Mouse (Mus musculus) right cerebral cortex, postnatal 10 days (tissue): ENCODE results near the gene Cisd1.
A peak's percentile ranks its signal among the peaks of the same experiment; 100 is the strongest.

Experiments used
- DNase-seq, 2 experiments: peaks; one replicate each; pipeline ENCODE4 v3.0.0; 2021; ENCODE audit warnings: low spot score in 2 of 2

Cisd1 gene

DNA sequence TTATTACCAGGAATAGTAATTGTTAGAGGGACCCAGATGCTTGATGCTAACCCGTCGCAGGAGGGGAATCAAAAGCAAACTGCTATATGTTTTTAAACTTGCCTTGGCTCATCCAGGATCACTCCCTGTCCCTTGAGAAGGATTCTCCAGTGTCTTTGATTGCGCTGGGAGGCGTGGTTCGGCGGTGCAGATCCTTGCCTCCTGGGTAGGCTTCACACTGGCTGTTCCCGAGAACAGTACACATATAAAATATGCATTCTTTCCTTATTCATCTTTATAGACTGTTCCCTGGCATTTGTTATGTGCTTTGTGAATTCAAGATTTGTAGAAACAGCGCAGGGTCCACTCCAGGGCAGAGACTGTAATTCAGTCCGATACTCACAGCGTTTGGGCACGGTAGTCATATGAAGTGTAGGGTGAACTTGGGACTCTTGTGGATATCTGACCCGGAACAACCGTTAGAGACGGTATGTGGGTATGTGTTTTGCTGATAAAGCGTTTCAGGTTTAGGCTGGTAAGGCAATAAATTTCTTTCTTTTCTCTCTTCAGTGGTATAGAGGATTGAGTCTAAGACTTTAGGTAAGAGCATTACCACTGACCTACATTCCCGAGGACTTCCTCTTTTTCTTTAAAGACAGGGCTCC lies 4.0 kb upstream of the Cisd1 start:
- peak in 1 of 2 experiments; percentile 44 for DNase-seq

DNA sequence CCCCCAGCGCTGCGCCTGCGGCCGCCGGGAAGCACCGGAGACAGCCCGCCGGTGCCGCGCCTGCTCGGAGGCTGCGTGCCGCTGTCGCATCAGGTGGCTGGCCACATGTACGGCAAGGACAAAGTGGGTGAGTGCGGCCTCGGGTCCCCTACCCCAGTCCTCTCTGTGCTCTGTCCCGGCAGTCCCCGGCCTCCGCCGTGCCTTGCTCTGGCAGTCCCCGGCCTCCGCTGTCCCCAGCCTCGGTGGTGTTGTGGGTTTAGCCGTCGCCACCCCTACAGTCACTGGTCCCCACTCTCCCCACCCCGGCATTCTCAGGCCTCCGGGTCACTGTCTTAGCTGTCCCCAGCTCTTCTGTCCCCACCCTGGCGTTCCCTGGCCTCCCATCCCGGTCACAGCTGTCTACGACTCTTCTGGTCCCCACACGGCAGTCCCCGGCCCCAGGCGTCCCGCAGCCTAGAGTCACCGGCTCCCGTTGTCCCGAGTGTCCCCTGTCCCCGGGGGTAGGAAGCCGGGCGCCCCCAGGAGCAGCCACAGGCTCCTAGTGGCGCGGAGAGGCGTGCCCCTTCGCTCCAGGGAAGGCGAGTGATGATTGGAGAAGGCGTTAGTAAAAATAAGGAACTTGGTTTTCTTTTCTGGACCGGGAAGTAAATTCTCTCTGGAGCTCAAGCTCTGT lies 3.3 kb upstream of the Cisd1 start:
- DNase-seq, result peak; percentile 39 to 69

DNA sequence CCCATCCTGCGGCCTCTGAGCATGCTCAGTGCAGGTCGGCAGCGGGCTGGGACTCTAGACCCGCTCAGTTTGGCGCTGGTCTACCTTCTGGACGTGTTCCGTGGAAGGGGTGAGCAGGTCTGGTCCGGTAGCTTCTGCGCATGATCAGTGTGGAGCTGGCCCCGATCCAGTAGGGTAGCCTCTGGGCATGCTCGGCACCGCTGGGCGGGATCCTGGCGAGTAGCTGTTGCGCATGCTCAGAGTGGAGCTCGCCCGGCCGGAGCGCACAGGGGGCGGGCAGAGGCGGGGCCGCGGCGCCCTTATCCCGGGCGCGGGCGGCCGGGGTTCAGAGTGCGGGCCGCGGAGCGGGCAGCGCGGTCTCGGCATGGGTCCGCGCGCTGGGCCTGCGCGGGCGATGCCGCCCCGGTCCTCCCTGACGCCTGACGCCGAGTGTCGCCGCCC lies 2.8 kb upstream of the Cisd1 start, which contains the start of gene Ipmk:
TSS of gene Ipmk (plus strand) at position 255 of the 441 bp plus-strand sequence.
- peak; percentile 99 to 100 for DNase-seq

DNA sequence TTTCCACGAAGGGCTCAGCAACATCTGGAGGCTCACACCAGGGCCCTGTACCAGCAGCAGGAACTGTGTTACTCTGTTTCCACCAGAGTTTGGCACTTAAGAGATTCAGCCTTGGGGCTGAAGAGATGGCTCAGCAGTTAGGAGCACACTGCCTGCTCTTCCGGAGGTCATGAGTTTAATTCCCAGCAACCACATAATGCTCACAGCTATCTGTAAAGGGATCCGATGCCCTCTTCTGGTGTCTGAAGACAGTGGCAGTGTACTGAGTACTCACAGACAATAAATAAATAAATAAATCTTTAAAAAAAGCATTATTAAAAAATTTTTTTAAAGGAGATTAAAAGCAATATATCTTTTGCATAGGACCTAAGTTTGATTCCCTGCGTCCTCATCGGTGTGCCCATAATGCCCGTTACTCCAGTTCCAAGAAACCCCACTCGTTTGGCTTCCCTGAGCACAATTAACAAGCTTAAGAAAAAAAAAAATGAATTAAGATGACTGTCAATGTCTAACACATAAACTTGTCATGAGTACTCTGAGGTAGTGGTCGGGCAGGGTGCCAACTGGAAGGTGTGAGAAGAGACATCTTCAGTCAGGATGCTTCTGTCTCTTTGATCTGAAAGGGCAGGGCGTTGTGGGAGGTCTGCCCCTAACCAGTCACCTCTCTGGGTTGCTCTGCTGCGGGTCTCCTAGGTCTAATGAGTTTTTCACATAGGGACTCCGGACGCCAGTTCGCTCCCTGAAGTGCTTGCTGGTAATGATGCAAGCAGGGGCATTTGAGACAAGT lies 2.2 kb upstream of the Cisd1 start:
- peak; percentile 76 to 81 for DNase-seq

DNA sequence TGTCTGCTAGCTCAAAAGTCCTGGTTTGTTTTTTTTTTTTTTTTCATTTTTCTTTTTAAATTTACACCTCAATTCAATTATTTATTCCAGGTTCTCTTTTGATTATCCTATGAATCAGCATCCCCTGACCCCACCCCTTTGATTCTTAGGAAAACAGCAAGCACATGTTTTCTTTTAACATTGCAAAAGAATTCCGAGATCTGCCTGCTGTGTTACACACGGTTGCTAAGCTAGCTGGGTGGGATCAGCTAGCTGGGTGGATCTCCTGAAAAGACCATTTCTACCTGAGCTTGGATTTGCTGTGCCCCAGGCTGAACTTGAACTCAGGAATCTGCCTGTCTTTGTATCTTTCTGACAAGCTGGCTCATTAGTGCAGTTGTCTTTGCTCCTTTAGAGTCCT lies 1.4 kb upstream of the Cisd1 start:
- DNase-seq, result no peak

DNA sequence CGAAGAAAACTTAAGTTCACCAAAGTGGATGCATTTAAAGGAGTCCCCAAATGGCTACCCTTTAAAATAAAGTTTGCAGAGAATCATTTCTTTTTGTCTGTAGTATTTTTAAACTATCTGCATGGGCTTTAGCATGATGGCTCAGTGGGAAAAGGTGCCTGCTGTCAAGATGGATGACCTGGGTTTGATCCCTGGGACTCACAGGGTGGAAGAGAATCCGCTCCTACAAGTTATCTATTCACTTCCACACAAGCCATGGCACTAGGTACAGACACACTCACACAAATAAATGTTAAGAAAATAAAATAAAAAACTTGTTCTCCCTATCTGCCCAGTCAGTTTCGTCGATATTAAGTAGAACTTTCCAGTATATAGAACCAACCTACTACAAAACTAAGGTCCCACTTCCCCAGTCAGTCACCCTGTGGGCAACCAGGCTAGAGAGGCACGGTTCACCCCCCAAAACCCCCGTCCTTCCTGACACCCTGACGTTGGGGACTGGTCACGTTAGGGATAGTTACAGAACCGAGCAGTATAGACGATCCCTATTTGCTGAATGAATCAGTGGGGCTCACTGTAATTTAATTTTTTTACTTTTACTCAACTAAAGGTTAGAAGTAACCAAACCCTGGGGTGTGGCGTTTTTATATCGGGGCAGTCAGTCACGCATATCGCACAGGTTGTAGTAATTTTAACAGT lies 1.0 kb downstream of the Cisd1 start:
- no peak for DNase-seq

DNA sequence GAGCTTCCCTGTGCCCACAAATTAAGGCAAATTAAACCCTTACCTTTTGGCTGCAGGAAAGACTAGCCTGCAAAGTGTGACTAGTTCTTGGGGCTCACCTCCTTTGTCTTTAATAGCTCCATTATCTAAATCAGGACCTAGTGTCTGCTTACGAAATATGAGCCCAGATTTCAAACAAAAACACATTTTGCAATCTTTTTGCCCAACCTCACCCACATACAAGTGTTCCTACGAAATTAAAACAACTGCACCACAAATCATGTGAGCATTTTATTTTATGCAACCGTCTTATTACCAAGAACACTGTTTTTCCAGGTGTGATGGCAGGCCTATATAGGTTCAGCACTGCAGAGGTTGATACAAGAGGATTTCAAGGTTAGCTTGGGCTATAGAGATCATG lies 1.6 kb downstream of the Cisd1 start:
- no peak for DNase-seq

DNA sequence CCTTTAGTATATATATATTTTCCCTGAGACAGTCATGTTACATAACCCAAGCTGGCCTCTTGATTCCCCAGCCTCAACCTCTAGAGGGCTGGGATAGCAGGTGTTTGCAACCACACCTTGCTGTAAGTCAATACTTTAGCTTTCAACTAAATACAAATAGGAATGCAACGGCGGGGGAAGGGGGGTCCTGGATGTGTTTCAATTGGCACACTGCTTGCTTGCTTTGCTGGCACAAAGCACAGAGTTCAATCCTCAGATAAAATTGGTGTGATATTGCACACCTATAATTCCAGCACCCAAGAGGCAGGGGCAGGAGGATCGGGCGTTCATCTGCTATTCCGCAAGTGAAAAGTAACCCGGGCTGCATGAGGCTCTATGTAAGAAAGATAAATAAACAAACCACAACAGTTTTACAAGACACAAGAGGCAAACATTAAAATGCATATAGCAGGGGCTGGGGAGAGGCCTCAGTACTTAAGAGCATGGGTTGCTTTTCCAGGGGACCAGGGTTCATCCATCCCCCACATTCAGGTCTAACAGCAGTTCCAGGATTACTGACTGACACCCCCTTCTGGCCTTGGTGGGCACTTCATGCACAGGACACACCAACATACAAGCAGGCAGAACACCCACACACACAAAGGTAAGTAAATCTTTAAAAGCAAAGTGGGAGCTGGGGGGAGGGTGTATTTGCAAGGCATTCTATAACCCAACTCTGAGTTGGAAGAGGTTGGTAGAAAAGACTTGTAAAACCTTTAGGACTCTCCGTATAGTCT lies 2.5 kb downstream of the Cisd1 start:
- DNase-seq, result no peak

DNA sequence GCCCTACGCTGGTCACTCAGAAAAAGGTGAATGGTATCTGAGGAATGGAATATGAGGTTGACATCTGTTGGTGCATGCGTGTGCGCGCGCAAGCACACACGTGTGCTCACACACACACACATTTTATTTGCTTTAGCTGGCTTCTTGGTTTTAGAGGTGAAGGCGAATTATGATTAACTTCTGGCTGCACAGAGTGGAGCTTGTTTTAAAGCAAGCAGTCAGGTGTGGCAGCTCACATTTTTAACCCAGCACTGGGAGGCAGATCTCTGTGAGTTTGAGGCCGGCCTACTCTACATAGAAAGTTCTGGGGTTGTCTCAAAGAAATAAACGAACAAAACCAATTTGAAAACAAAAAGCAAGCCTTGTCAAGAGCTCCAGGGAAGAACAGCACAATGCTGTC lies 3.5 kb downstream of the Cisd1 start:
- DNase-seq, result no peak

DNA sequence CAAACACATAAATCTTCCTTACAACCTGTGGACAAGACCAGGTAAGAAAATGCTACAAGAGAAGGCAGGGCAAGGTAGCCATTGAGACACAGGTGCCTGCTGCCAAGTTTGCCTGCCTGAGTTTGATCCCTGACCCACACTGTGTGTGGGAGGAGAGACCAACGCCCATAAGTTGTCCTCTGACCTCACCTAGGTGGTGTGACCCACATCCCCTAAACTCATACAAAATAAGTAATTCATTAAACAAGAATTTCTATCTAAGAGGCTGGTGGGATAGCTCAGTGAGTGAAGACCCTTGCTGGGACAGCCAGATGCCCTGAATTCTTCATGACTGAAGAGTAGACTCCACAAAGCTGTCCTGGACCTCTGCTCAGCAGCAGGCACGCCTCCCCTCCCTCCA lies 4.6 kb downstream of the Cisd1 start:
- no peak for DNase-seq

DNA sequence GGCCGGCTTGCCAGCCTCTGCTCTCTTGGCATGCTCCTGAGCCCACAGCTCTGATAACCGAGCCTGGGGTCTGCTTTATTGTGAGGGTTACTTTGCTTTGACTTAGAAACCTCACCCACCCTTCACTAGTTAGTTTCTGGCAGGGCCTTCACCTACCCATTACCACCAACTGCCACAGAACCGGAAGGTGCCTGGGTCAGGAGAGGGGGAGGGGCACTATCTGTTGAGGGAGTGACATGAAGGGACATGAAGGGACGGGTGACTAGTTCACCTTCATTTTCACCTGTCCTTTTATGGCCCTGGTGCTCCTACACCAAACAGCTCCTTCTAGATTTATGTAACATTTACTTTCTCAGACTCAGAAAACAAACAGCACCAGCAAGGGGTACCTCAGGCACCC lies 5.3 kb downstream of the Cisd1 start:
- DNase-seq, result no peak

DNA sequence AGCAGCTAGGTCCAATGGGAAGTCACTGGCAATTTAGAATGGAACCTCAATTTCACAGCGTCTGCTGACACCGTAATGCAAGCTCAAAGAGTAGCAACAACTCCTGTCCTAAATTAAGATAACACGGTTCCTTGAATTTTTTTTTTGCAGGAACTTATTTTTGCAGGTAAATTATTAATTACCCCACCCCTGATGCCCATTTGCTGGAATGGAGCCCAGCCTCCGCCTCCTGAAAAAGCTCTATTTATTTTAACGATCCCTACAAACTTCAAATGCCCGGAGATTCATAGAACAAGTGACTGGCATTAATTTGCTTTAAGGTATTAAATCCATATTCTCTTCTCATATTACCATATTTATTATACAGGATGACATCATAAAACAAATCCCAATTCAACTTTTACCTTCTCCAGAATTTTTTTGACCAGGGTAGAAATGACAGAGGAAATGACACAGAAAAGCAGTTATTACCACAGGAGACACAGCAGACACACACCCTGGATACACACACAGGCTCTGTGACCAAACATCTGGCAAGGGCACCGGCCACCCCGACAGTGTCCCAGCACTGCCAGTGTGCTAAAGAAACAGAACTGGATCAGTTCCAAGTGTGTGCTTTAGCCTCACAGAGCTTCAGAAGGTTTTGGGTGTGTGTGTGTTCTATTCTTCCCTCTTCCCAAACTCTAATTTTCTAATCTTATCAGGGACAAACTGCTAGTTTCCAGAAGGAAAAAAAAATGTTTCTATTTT lies 6.4 kb downstream of the Cisd1 start:
- DNase-seq, result no peak

DNA sequence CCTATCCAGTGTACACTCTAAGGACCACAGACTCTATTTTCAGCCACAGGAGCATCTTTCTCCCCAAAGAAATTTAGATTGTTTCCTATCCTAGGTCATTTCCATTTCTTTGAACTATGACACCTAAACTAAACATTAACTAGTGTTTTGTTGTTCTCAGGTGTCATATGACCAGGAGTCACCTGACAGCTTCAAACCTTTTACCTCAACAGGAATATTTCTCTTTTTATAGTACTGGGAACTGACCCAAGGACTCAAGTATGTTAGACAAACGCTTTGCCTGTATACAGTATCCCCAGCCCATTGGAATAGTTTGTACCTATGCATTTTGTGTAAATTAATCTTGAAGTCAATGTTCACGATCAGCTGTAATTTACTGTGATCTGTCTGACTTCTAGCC lies 7.0 kb downstream of the Cisd1 start:
- DNase-seq, result no peak

DNA sequence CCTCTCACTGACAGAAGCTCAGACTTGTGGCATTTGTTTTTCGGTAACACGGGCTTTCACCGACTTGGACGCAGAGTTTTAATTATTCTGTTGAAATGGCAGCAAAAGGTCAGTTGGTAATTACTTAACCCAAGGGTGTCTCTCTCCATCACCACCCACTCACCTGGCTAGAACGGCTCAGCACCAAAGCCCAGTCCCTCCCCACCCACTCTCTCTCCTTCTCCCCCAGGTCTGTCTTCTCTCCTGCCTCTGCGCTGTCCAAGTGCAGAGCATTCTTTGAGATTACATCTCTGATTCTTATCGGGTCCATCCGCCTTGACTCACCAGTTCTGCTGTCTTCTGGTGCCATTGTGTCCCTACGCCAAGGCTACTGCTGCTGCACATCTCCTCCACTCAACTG lies 11.9 kb downstream of the Cisd1 start:
- no peak for DNase-seq

DNA sequence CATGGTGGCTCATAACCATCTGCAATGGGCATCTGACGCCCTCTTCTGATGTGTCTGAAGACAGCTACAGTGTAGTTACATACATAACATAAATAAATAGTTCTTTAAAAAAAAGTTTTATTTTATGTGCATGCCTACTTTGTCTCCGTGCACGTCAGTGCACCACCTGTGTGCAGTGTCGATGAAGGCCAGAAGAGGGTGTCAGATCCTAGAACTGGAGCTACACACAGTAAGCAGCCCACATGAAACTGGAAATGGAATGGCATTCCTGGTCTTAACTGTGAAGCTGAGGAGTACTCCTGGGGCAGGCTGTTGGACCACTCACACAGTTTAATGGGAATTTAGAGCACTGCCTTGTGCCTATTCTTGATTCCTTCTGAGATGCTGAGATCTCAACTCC lies 12.4 kb downstream of the Cisd1 start:
- DNase-seq, result no peak

DNA sequence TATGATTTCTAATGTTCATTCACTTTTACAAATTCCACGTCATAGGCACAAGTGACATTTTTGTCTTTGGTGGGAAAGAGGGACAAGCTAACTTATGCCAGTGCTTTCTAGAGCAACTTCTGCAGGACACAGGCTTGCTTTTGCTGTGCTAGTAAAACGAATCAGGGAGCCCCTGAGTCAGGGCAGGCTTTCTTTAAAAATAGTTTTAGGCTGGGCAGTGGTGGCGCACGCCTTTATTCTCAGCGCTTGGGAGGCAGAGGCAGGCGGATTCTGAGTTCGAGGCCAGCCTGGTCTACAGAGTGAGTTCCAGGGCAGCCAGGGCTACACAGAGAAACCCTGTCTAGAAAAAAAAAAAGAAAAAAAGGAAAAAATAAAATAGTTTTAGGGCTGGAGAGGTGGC lies 12.8 kb downstream of the Cisd1 start:
- no peak for DNase-seq

DNA sequence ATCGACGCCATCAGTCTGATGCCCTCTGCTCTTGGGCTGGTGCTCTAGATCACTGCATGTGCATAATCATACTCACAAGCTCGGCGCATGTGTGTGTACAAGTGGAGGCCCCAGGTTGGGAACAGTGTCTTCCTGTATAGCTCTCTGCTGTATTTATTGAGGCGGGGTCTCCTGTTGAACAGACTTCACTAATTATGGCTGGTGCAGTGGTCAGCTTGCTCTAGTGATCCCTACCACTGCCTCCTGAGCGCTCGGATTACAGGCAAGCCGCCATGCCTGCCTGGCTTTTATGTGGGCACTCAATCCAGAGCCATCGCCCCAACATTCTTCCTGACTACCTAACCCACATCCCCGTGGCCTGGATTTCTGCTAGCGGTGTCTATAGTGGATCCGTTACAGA lies 14.7 kb downstream of the Cisd1 start:
- DNase-seq, result no peak

DNA sequence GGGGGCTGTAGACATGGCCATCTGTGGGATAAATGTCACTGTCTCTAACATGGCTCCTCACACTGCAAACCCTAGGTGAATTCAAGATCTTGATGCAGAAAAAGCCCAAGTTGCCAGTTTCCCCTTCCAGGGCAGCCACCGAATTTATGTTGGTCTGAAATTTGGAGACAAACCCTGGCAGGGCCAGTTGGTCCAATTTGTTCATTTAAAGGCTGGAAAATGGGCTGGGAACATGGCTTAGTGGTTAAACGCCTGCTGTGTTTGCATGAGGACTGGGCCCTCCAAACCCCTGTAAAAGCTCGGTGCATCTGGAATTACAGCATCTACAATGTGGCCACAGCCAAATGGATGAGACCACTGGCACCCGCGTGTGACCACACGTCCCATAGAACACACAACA lies 15.5 kb downstream of the Cisd1 start:
- no peak for DNase-seq

DNA sequence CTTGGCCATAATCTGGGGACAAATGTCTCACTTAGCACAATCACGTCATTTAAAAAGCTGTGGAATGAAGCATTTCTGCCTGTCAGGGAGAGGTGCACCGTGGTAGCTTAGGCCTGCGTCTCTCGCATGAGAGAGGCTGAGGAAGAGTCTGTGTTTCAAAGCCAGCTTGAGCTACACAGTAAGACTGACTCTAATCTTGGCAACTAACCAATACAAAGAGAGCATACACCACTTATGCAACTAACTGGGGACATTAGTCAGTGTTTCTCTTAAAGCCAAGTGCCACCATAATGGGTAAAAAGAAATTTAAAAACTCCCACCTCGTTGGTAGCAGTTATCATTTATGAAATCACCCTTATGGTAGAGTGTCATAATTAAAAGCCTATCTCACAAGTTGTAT lies 15.9 kb downstream of the Cisd1 start:
- DNase-seq, result no peak

DNA sequence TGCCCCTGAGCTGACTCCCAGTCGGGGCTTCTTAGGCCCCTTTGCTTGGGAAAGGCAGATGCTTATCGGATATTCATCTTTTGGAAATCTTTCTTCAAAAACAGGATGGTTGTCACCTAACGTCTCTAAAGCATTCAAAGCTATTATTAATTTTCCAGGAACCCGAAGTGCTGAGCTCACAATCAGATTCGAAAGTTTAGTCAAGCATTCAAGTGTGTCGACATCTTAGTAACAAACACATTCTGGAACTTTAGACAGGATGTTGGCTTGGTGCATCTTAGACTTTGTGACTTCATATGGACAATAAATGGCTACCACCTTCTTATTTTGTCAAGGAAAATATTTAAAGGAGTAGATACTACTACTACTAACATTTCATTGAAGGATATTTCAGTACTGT lies 16.4 kb downstream of the Cisd1 start:
- DNase-seq, result no peak

DNA sequence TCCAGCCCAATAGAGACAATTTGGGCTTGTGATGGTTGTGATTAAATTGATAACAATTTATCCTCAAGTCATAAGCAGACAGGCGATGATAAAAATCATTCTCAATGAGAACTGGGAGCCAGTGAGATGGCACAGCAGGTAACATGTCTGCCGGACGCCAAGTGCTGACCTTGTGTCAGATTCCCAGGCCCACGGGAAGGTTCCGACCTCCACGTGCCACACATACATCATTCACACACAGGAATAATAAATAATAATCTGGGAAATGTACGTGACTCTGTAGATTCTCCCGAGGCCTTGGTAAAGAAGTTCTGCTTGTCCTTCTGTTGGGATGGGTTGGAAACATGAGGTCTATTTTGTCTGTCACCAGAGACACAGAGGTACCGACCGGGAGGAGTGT lies 17.4 kb downstream of the Cisd1 start:
- DNase-seq, result no peak
